Mouse (Mus musculus) brain, embryonic 14.5 days (tissue): Measurements from ENCODE around the gene Mipep.

Experiments used
- CTCF ChIP-seq: fragments of 200-500 bp; IDR thresholded peaks from 2 replicates; pipeline ENCODE4 v1.5.1; 2012; ENCODE audit warnings: inconsistent platforms, mild to moderate bottlenecking, moderate library complexity, borderline replicate concordance; ENCODE audit not compliant: insufficient read depth, insufficient read length; ENCODE audit errors: extremely low read depth
- POLR2A ChIP-seq: fragments of 200-500 bp; IDR thresholded peaks from 2 replicates; pipeline ENCODE4 v1.6.1; 2012; ENCODE audit warnings: mild to moderate bottlenecking, inconsistent platforms, borderline replicate concordance; ENCODE audit not compliant: poor library complexity, insufficient read depth, insufficient read length, severe bottlenecking; ENCODE audit errors: extremely low read depth

DNA sequence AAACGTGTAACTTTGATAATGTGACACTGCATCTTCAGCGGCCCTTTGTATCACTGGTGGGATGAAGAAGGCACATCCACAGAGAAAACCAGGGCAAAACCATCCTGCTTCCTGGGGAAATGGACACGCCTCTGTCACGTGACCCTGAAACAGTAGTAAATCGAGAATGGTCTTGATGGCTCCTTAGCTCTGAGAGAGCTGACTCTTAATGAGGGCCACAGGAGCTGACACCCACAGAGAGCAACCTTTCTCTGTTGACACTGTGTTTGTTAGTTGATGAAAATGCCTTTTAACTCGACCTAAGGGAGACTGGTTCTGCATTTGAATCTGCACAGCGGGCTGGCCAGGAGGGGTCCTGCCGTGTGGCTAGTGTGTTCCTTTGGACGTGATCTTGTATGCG lies 22.6 kb upstream of the Mipep start:
- TF ChIP-seq CTCF (no peak), POLR2A (no peak)
